Mouse (Mus musculus): ENCODE data around the gene Nfatc4. TPM values are rescaled to one million over a fixed set of nuclear protein-coding genes. Genes with fewer than 3 reads are reported as not detected.
A peak's percentile ranks its signal among the peaks of the same experiment; 100 is the strongest.

The Nfatc4 gene
- polyA plus RNA-seq (2014; fragmentation: Nextera tagmentation; extraction: Ambion mirVana): 5.5 and 10.4 TPM in 2 replicates

DNA sequence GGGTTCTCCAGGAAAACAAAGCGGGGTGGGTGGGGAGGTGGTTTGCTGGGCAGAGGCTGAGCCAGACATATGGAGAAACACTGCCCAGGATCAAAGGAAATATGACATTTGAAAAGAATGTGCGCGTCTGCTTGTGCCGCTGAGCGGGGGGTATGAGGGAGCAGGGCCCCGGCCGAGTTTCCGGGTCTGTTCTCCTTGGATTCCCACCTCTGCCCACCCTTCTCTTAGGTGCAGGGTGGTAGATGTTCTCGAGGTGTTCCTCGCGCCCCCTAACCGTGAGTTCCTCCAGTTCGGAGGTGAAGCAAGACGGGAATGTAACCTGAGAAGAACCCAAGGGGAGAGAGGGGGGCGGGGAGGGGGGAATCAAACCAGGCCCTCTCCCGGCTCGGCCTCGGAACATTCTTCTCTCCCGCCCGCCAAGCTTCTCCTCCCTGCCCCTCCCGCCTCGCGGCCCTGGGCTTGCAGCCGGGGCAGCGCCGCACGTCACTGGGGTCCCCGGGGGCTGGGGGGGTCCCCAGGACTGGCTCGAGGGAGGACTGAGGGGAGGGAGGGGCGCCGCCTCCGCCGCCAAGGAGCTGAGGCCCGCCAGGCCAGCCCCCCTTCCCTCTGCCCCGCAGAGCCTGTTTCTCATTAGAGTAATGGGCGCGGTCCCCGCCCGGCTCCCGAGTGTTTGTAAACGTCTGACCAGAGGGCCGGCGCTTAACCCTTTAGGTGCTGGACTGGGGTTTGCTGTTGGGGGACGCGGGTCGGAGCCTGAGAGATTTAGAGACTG is at the start of gene Nfatc4:
TSS of gene Nfatc4 (plus strand) at position 154 of the 772 bp plus-strand sequence.
- peak within 1 kb of the TSS; percentile 87 for H3K4me2 ChIP-seq (ENCODE audit: low read depth, low read length)

DNA sequence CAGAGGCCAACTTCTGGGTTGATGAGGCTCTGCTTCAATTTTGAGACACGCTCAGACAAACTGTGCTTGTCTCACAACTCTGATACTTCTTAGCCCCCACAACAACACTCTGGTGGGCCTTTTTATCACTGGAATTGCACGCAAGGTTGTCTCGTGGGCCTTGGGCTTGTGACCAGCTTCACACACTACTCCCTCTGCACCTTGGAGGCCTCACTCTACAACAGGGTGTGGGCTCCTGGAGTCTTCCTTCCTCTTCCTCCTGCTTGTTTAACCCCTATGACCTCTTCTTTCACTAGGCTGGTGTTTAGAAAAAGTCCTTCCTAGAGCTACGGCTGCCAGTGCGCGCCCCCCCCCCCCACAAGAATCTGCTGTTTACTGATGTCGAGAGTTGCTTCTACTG is 46.2 kb upstream of the Nfatc4 start:
- 82% methylated on average over 7 of the region's 7 CpGs for WGBS
- Histone ChIP-seq H3K27ac (ENCODE audit: low read depth, low read length) (no peak overlapping the region), H3K27me3 (ENCODE audit: control insufficient read depth, insufficient read depth, low read length) (peaks cover under 1% of the 10 kb centered on the region; the same call in 1 of the 2 replicates), H3K9me3 (ENCODE audit: control insufficient read depth, low read length) (no peaks in the 10 kb centered on the region), H3K4me3 (ENCODE audit: low read depth, low read length) (no peak overlapping the region), H3K9ac (replicated peaks; ENCODE audit: low read depth, low read length) (no peak overlapping the region), H3K4me1 (ENCODE audit: control insufficient read depth, insufficient read depth, low read length) (no peaks in the 10 kb centered on the region), H3K4me2 (ENCODE audit: low read depth, low read length) (no peak overlapping the region), H3K36me3 (ENCODE audit: control insufficient read depth, insufficient read depth, low read length) (no peaks in the 10 kb centered on the region)
- no peak for ATAC-seq (ENCODE audit: low read depth)

More for the DNA sequence above, at the start of gene Nfatc4:
- peak within 1 kb of the TSS; percentile 50 for H3K4me3 ChIP-seq (ENCODE audit: low read depth, low read length)
- WGBS: under 1% methylated on average over 31 of the region's 46 CpGs
- peak; percentile 80 for ATAC-seq (ENCODE audit: low read depth)
- no peaks in the 10 kb centered on the region for H3K27me3 ChIP-seq (ENCODE audit: control insufficient read depth, insufficient read depth, low read length)
- peaks cover 11% of the 10 kb centered on the region for H3K4me1 ChIP-seq (ENCODE audit: control insufficient read depth, insufficient read depth, low read length)
- H3K27ac ChIP-seq (ENCODE audit: low read depth, low read length): peak within 1 kb of the TSS; percentile 67; the same call in 1 of the 2 replicates
- H3K36me3 ChIP-seq (ENCODE audit: control insufficient read depth, insufficient read depth, low read length): no peaks in the 10 kb centered on the region
- H3K9me3 ChIP-seq (ENCODE audit: control insufficient read depth, low read length): no peaks in the 10 kb centered on the region
- peak within 1 kb of the TSS; percentile 64 for H3K9ac ChIP-seq (replicated peaks; ENCODE audit: low read depth, low read length)

DNA sequence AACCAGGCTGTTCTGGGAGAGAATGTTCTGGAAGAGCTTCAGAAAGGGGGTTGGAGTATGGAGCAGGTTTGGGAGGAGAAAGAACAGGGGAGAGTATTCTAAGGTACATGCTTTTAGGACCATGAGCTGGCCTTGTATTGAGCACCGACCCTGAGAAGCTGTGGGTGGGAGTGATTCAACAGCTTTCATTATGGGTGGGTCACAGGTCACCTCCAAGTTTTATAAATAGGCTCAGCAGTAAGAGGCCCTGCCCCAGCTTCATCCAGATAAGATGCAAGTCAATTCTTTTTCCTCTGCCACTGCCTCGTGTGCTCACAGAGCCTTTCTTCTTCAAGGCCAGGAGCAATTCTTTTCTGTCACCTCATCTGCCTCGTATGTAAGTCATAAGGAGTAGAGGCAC is 45.8 kb upstream of the Nfatc4 start:
- WGBS: 55% methylated on average over 3 of the region's 3 CpGs
- H3K27ac ChIP-seq (ENCODE audit: low read depth, low read length): no peak overlapping the region

DNA sequence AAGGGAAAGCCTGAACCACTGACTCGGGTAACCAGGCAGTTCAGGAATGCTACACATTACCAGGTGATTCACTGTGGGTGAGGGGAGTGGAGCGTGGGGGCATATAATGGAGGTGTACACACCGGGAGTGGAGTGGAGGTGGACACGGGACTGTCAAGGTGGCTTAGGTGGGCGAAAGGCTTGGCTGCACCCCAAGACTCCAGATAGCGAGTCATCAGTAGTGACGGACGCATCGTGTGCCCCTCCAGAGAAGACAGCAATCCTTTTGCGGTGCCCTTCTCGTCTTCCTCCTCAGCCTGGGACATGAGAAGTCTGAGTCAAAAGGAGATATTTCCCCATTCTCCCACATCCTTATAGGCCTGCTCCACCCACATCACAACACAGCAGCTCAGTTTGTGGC is 45.1 kb upstream of the Nfatc4 start:
- no peaks in the 10 kb centered on the region for H3K9me3 ChIP-seq (ENCODE audit: control insufficient read depth, low read length)
- no peaks in the 10 kb centered on the region for H3K4me1 ChIP-seq (ENCODE audit: control insufficient read depth, insufficient read depth, low read length)
- H3K4me2 ChIP-seq (ENCODE audit: low read depth, low read length): no peak overlapping the region
- peaks cover 10% of the 10 kb centered on the region; the same call in 1 of the 2 replicates for H3K27me3 ChIP-seq (ENCODE audit: control insufficient read depth, insufficient read depth, low read length)
- 82% methylated on average over 11 of the region's 11 CpGs for whole genome bisulfite sequencing
- H3K9ac ChIP-seq (replicated peaks; ENCODE audit: low read depth, low read length): no peak overlapping the region
- H3K27ac ChIP-seq (ENCODE audit: low read depth, low read length): no peak overlapping the region
- no peak overlapping the region for H3K4me3 ChIP-seq (ENCODE audit: low read depth, low read length)
- no peaks in the 10 kb centered on the region for H3K36me3 ChIP-seq (ENCODE audit: control insufficient read depth, insufficient read depth, low read length)
- ATAC-seq (ENCODE audit: low read depth): no peak

More for the DNA sequence above, 45.8 kb upstream of the Nfatc4 start:
- Histone ChIP-seq H3K4me1 (ENCODE audit: control insufficient read depth, insufficient read depth, low read length) (no peaks in the 10 kb centered on the region), H3K9ac (replicated peaks; ENCODE audit: low read depth, low read length) (no peak overlapping the region), H3K4me3 (ENCODE audit: low read depth, low read length) (no peak overlapping the region), H3K4me2 (ENCODE audit: low read depth, low read length) (no peak overlapping the region), H3K27me3 (ENCODE audit: control insufficient read depth, insufficient read depth, low read length) (peaks cover 3% of the 10 kb centered on the region; the same call in 1 of the 2 replicates), H3K9me3 (ENCODE audit: control insufficient read depth, low read length) (no peaks in the 10 kb centered on the region), H3K36me3 (ENCODE audit: control insufficient read depth, insufficient read depth, low read length) (no peaks in the 10 kb centered on the region)
- no peak for ATAC-seq (ENCODE audit: low read depth)

DNA sequence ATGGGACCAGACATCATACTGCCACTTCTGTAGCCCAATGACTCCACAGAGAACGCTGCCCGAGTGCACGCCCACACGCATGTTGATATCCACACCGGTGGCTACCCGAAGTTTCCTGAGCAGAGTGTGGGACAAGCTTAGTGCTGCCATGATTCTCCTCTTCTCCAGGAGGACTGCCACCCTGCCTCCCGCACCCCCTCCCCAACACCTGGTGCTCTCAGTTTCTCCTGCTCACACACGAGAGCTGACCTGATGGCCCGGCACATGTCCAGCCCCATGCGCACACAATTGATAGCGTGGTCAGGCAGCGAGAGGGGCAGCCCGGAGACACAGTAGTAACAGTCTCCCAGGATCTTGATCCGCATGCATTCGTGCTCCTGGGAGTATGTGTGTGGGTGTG is 44.3 kb upstream of the Nfatc4 start:
- Histone ChIP-seq H3K4me3 (ENCODE audit: low read depth, low read length) (no peak overlapping the region), H3K27me3 (ENCODE audit: control insufficient read depth, insufficient read depth, low read length) (peaks cover 10% of the 10 kb centered on the region; the same call in 1 of the 2 replicates), H3K27ac (ENCODE audit: low read depth, low read length) (no peak overlapping the region), H3K4me2 (ENCODE audit: low read depth, low read length) (no peak overlapping the region), H3K36me3 (ENCODE audit: control insufficient read depth, insufficient read depth, low read length) (no peaks in the 10 kb centered on the region), H3K9ac (replicated peaks; ENCODE audit: low read depth, low read length) (no peak overlapping the region), H3K9me3 (ENCODE audit: control insufficient read depth, low read length) (no peaks in the 10 kb centered on the region), H3K4me1 (ENCODE audit: control insufficient read depth, insufficient read depth, low read length) (0 out of 2 replicates have a peak, but pooled peaks cover 2% of the 10 kb centered on the region)
- WGBS: 89% methylated on average over 15 of the region's 15 CpGs
- ATAC-seq (ENCODE audit: low read depth): no peak

DNA sequence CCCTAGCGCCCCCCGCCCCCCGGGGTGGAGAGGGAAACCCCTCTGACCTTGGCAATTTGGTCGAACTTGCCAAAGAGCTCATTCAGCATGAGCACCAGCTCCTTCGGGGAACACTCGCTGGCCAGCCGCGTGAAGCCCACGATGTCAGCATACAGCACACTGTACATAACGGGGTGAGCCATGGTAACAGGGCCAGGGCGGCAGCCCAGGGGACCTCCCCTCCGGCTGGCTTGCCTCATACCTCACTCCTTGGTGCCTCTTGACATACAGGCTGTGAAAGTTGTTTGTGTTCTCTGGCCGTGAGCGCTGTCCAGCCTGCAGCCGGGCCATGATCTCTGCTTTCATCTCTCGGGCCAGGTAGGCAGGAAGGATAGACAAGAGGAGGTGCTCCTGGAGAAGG is 43.3 kb upstream of the Nfatc4 start:
- Histone ChIP-seq H3K9me3 (ENCODE audit: control insufficient read depth, low read length) (no peaks in the 10 kb centered on the region), H3K4me2 (ENCODE audit: low read depth, low read length) (no peak overlapping the region), H3K27me3 (ENCODE audit: control insufficient read depth, insufficient read depth, low read length) (peaks cover 10% of the 10 kb centered on the region; the same call in 1 of the 2 replicates), H3K4me3 (ENCODE audit: low read depth, low read length) (no peak overlapping the region), H3K4me1 (ENCODE audit: control insufficient read depth, insufficient read depth, low read length) (0 out of 2 replicates have a peak, but pooled peaks cover 2% of the 10 kb centered on the region), H3K9ac (replicated peaks; ENCODE audit: low read depth, low read length) (no peak overlapping the region), H3K27ac (ENCODE audit: low read depth, low read length) (no peak overlapping the region), H3K36me3 (ENCODE audit: control insufficient read depth, insufficient read depth, low read length) (no peaks in the 10 kb centered on the region)
- WGBS: 61% methylated on average over 16 of the region's 16 CpGs
- ATAC-seq (ENCODE audit: low read depth): no peak

DNA sequence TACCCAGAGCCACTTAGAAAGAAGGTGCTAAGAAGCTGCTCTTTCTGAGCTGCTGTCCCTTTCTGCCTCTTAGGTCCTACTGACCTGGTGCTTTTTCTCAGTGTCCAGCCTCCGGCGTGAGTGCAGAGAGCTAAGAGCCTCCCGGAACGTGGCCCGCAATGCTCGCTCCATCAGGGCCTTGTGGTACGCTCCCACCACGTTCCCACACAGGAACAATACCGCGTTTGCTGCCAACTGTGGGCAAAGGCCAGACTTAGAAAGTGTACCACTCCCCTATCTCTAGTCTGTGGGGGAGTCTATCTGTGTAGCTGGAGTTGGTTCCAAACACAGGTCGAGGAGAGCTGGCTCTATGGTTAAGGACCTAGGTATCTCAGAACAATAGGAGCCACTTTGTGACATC is 42.2 kb upstream of the Nfatc4 start:
- no peaks in the 10 kb centered on the region for H3K36me3 ChIP-seq (ENCODE audit: control insufficient read depth, insufficient read depth, low read length)
- H3K4me2 ChIP-seq (ENCODE audit: low read depth, low read length): no peak overlapping the region
- ATAC-seq (ENCODE audit: low read depth): no peak
- H3K9ac ChIP-seq (replicated peaks; ENCODE audit: low read depth, low read length): no peak overlapping the region
- no peak overlapping the region for H3K4me3 ChIP-seq (ENCODE audit: low read depth, low read length)
- H3K4me1 ChIP-seq (ENCODE audit: control insufficient read depth, insufficient read depth, low read length): 0 out of 2 replicates have a peak, but pooled peaks cover 2% of the 10 kb centered on the region
- H3K27me3 ChIP-seq (ENCODE audit: control insufficient read depth, insufficient read depth, low read length): peaks cover 16% of the 10 kb centered on the region; the same call in 1 of the 2 replicates
- 84% methylated on average over 11 of the region's 11 CpGs for whole genome bisulfite sequencing
- no peaks in the 10 kb centered on the region for H3K9me3 ChIP-seq (ENCODE audit: control insufficient read depth, low read length)
- H3K27ac ChIP-seq (ENCODE audit: low read depth, low read length): no peak overlapping the region

DNA sequence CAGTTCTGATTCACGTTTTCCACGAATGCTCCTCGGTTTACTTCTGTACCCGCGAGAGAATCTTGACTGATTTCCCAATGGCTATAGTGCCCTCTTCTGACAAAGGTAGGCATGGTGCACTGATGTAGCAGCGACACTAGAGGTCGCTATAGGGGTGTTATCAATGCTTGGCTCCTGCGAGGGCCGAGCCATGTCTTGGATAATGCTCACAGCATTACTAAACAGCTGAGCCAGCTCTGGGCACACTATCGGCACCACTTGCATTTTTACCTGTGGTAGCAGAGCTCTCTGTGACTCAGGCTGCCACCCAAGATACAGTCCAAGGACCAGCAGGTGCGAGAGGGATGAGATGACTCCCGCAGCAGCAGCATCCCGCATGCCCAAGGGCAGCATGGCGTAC is 41.6 kb upstream of the Nfatc4 start:
- Histone ChIP-seq H3K27ac (ENCODE audit: low read depth, low read length) (no peak overlapping the region), H3K9me3 (ENCODE audit: control insufficient read depth, low read length) (no peaks in the 10 kb centered on the region), H3K36me3 (ENCODE audit: control insufficient read depth, insufficient read depth, low read length) (no peaks in the 10 kb centered on the region), H3K4me2 (ENCODE audit: low read depth, low read length) (peak overlapping the region; percentile 19; the same call in 1 of the 2 replicates), H3K27me3 (ENCODE audit: control insufficient read depth, insufficient read depth, low read length) (peaks cover 20% of the 10 kb centered on the region; the same call in 1 of the 2 replicates), H3K4me1 (ENCODE audit: control insufficient read depth, insufficient read depth, low read length) (0 out of 2 replicates have a peak, but pooled peaks cover 2% of the 10 kb centered on the region), H3K4me3 (ENCODE audit: low read depth, low read length) (no peak overlapping the region), H3K9ac (replicated peaks; ENCODE audit: low read depth, low read length) (no peak overlapping the region)
- 13% methylated on average over 14 of the region's 14 CpGs for WGBS
- peak; percentile 84 for ATAC-seq (ENCODE audit: low read depth)

DNA sequence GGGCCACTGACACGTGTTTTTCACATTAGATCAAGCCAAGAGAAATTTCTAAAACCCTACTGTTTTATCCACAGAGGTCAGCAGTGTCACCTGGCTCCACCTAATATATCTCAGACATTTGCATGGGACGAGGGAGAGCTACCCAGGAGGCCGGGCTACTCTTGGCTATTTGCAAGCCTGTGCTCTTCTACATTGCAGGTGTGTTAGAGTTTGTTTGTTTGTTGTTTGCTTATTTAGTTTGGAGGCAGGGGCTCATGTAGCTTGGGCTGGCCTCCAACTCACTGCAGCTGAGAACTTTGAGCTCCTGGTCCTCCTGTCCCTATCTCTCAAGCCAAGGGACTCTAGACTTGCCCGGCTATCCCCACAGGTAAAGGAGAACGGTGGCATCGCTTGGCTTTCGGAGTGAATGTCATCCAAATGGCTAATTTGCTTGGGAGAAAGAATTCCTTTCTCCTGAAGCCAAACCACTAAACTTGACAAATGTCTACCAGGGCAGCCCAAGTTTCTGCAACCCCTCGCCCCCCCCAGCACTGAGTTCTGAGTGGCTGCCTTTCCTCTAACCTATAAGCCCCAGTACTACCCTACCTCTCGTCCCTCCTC is 40.5 kb upstream of the Nfatc4 start:
- WGBS: 47% methylated on average over 9 of the region's 9 CpGs
- Histone ChIP-seq H3K9ac (replicated peaks; ENCODE audit: low read depth, low read length) (no peak overlapping the region), H3K27me3 (ENCODE audit: control insufficient read depth, insufficient read depth, low read length) (peaks cover 29% of the 10 kb centered on the region), H3K4me3 (ENCODE audit: low read depth, low read length) (no peak overlapping the region), H3K4me2 (ENCODE audit: low read depth, low read length) (peak overlapping the region; percentile 12; the same call in 1 of the 2 replicates), H3K36me3 (ENCODE audit: control insufficient read depth, insufficient read depth, low read length) (no peaks in the 10 kb centered on the region), H3K4me1 (ENCODE audit: control insufficient read depth, insufficient read depth, low read length) (0 out of 2 replicates have a peak, but pooled peaks cover 2% of the 10 kb centered on the region), H3K9me3 (ENCODE audit: control insufficient read depth, low read length) (no peaks in the 10 kb centered on the region), H3K27ac (ENCODE audit: low read depth, low read length) (no peak overlapping the region)
- no peak for ATAC-seq (ENCODE audit: low read depth)
